Mouse (Mus musculus): ENCODE data around the gene Cnot3.
"Not testable (repeated sequence)": the region's sequence is repeated elsewhere in the genome, so short reads cannot be mapped to it uniquely, and the experiment has no call there.

Gene Cnot3

DNA sequence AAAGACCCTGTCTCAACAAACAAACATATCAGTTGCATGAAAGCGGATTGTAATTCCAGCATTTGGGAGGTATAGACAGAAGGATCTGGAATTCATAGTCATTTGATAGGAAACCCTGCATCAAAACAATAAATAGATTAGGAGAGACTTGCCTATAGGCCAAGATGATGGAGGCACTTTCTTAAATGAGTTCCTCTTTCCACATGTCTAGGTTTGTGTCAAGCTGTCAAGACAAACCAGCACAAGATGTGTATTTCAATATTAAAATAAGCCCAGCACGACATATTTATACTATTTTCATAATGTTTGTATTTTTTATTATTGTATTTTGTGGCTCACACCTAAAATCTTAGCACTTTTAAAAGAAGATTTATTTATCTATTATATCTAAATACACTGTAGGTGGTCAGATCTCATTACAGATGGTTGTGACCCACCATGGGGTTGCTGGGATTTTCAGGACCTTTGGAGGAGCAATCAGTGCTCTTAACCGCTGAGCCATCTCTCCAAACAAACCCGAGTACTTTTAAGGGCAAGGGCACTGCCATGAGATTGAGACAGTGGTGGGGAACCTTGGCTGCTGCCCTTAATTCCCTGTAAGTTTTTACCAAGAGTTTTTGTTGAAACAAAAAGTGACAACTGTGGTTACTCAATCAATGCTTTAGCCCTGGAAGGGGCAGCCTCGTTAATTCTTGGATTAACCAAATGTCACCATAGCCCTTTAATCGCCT is 58.2 kb downstream of the Cnot3 start:
- no peak for DNase-seq

DNA sequence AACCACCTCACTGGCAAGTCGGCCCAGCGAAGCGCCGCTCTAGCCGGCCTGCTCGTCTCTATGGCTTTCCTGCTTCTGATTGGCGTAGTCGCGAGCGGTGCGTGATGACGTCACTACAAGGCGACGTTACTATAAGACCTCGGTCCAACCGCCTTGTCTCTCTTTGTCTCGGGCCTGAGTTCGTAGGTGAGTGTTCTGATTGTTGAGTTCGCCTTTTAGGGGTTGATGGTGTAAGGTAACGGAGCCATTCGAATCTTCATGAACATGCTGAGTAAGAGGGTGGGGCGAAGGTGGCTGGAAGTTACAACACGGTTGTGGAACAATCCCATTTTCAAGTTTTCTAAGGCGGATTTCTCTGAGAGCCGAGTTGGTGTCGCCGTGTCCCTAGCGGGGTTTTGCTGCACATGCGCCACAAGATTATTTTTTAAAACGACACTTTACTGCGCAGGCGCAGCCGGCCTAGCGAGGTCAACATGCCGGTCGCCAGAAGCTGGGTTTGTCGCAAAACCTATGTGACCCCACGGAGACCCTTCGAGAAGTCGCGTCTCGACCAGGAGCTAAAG is 58.9 kb downstream of the Cnot3 start, which contains the start of gene Rps9:
Gene Rps9 (plus strand): TSS at position 115 of the 563 bp plus-strand sequence.
- peak; percentile 96 for DNase-seq

- DNase-seq, result no peak
Measured at GRCm38 (mm10) chr7:3704475-3704874, 59.4 kb downstream of the Cnot3 start.

- not testable (repeated sequence) for DNase-seq
Measured at GRCm38 (mm10) chr7:3705461-3705860, 60.4 kb downstream of the Cnot3 start.

GRCm38 (mm10) chr7:3705911-3706310 is 60.8 kb downstream of the Cnot3 start:
- no peak for DNase-seq

GRCm38 (mm10) chr7:3706343-3706934 is 61.4 kb downstream of the Cnot3 start:
- no peak for DNase-seq

DNA sequence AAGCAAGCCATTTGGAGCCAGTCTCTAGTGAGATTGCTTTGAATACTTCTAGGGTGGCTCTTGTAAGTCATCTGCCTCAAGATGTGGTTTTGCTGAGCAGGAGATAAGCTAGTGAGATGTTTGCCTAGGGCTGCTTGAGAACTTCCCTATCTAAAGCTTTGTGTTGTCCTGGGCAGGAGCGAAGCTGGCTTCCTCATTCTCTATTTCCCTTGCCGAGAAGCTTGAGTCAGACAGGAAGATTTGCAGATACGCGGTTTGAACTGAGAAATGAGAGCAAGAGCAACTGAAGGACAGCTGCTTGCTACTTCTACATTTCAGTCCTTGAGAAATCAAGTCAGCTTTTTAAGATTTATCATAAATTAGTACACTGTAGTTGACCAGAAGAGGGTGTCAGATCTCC is 62.0 kb downstream of the Cnot3 start:
- no peak for DNase-seq

DNA sequence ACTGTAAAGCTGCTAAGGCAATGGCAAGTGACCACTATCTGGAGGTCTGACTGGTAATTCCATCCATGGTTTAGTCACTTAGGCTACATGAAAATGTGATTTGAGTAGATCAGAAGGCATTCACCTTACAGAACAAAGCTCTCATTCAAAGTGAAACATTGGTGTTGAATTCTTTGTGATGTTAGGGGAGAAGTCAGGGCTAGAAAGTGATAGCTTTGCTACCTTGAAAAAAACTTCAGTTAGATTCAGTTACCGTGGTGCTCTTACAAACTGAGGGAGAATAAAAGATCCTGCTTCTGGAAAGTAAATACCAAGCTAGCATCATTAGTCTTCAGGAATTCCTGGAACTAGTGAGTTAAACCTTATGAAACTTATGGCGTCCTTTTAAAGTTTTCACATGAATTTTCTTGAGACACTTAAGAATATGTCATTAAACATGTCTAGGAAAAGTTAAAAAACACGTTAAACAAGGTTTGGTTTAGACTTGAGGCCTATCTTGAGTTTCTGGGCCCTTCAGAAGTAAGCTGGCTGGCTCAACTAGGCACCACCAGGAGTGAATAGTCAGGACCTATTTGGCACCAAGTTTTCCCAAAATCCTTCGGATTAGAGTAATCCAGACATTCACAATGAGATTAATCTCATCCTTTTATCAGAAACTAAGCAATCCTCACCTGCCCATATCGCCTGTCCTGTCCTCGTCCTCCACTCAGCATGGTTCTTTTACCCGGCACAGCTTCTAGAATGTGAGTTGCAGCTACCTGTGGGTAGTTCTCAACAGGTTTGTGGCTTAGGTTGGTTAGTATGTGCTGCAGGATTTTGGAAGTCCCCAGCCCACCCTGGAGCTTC is 62.7 kb downstream of the Cnot3 start:
- no peak for DNase-seq

- not testable (repeated sequence) for DNase-seq
Measured at GRCm38 (mm10) chr7:3708447-3708980, 63.4 kb downstream of the Cnot3 start.

DNA sequence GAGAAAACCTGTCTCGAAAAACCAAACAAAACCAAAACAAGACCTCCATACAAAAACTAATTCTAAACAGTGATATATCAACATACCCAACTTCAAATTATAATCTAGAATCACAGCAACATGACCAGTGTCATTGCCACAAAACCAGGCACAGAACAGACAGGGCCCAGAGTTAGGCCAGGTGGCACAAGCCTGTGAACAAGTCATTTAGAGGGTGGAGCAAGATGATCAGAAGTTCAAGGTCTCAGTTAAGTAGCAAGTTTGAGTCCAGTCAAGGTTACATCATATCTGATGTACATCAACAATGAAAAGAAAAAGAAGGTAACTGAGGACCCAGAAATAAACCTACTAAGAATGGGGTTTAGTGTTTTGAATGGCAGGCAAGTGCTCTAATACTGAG is 63.9 kb downstream of the Cnot3 start:
- no peak for DNase-seq

Data from thymus, postnatal 4 days (tissue).